Mouse (Mus musculus) spleen, adult 2 months (tissue): Measurements from ENCODE around the gene Crp.

Experiments
- CTCF ChIP-seq: fragments of 200-500 bp; IDR thresholded peaks from 2 replicates; pipeline ENCODE4 v1.5.1; 2011; ENCODE audit warnings: mild to moderate bottlenecking, inconsistent platforms; ENCODE audit not compliant: insufficient read depth, insufficient read length, insufficient replicate concordance; ENCODE audit errors: extremely low read depth
- POLR2A ChIP-seq: fragments of 200-500 bp; IDR thresholded peaks from 2 replicates; pipeline ENCODE4 v1.6.1; 2011; ENCODE audit warnings: low read depth, low read length, inconsistent platforms

- TF ChIP-seq CTCF (no peak), POLR2A (no peak)
Measured at GRCm38 (mm10) chr1:172670716-172671115, 27.1 kb upstream of the Crp start.
